Mouse (Mus musculus): ENCODE results near the gene Blmh. TPM values are rescaled to one million over a fixed set of nuclear protein-coding genes. Genes with fewer than 3 reads are reported as not detected.

Blmh gene
- polyA plus RNA-seq, 1 experiment from 2014 or later = 107 TPM

- DNase-seq (ENCODE audit: low spot score) (no peak), ATAC-seq (replicated peaks; ENCODE audit: low FRiP score) (no peak)
- WGBS = 77% methylated on average over 5 of the region's 5 CpGs
- no peaks in the 10 kb centered on the region for H3K9me3 ChIP-seq (ENCODE audit: control insufficient read depth, low read length)
- no peak overlapping the region for H3K4me3 ChIP-seq (ENCODE audit: low read depth, low read length)
- H3K9ac ChIP-seq (ENCODE audit: low read depth, low read length) = no peak overlapping the region
- H3K4me2 ChIP-seq = no peak overlapping the region
- no peaks in the 10 kb centered on the region for H3K4me1 ChIP-seq (replicated peaks; ENCODE audit: control insufficient read depth, insufficient read depth, low read length)
- H3K27ac ChIP-seq (ENCODE audit: low read depth, low read length) = no peak overlapping the region
- H3K36me3 ChIP-seq (ENCODE audit: control insufficient read depth, insufficient read depth, low read length) = no peaks in the 10 kb centered on the region
- no peaks in the 10 kb centered on the region for H3K27me3 ChIP-seq (replicated peaks; ENCODE audit: control insufficient read depth, insufficient read depth, low read length)
Observed at GRCm38 (mm10) chr11:76936578-76936977, 12.0 kb downstream of the Blmh start.

- no peaks in the 10 kb centered on the region for H3K27me3 ChIP-seq (replicated peaks; ENCODE audit: control insufficient read depth, insufficient read depth, low read length)
- peak overlapping the region; percentile 88 for H3K9ac ChIP-seq (ENCODE audit: low read depth, low read length)
- ATAC-seq (replicated peaks; ENCODE audit: low FRiP score) (no peak), DNase-seq (ENCODE audit: low spot score) (no peak)
- peak overlapping the region; percentile 64; the same call in 1 of the 2 replicates for H3K27ac ChIP-seq (ENCODE audit: low read depth, low read length)
- H3K4me2 ChIP-seq = peak overlapping the region; percentile 70
- 66% methylated on average over 6 of the region's 6 CpGs for WGBS
- peak overlapping the region; percentile 95 for H3K4me3 ChIP-seq (ENCODE audit: low read depth, low read length)
- H3K4me1 ChIP-seq (replicated peaks; ENCODE audit: control insufficient read depth, insufficient read depth, low read length) = peaks cover 9% of the 10 kb centered on the region
- no peaks in the 10 kb centered on the region for H3K9me3 ChIP-seq (ENCODE audit: control insufficient read depth, low read length)
- peaks cover 5% of the 10 kb centered on the region; the same call in 1 of the 2 replicates for H3K36me3 ChIP-seq (ENCODE audit: control insufficient read depth, insufficient read depth, low read length)
Observed at GRCm38 (mm10) chr11:76944839-76945238, 20.2 kb downstream of the Blmh start.

DNA sequence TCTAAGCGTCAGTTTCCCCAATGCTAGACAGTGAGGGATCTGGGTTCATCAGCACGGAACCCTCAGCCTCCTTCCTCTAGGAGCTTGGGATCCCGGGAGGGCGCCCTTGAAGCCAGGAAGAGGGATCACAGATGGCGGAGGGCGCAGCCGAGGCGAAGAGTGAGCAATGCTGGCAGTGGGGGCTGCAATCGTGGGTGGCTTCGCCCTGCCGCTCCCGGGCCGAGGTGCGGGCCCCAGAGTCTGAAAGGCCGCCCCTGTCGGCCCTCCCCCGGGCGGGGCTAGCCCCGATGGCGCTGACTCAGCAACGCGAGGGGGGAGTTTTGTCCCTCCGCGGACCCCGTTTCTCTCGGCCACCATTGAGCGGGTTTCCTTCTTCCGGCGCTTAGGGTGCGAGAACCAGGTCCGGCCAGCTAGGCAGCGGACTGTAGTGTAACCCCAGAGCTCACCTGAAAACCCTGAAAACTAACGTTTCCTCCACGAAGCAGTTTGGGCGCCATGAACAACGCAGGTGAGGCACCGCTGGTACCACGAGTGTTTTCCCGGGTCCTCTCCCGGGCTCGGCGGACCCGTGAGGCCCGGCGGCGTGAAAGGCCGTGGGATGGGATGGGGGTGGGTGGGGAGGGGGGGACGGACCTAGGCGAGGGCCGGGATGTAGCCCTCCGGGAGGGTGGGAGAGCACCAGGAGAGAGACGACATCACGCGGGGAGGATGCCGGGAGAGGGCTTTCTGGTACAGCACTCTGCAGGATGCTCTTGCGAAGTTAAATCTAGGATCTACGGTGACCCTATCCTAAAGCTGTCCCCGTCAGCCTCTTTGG lies 21.0 kb downstream of the Blmh start:
- no peaks in the 10 kb centered on the region for H3K9me3 ChIP-seq (ENCODE audit: control insufficient read depth, low read length)
- DNase-seq (ENCODE audit: low spot score) = peak; percentile 92
- H3K4me2 ChIP-seq = peak overlapping the region; percentile 70
- H3K27me3 ChIP-seq (replicated peaks; ENCODE audit: control insufficient read depth, insufficient read depth, low read length) = no peaks in the 10 kb centered on the region
- H3K9ac ChIP-seq (ENCODE audit: low read depth, low read length) = peak overlapping the region; percentile 88
- under 1% methylated on average over 58 of the region's 58 CpGs for WGBS
- ATAC-seq (replicated peaks; ENCODE audit: low FRiP score) = peak; percentile 95
- peaks cover 5% of the 10 kb centered on the region; the same call in 1 of the 2 replicates for H3K36me3 ChIP-seq (ENCODE audit: control insufficient read depth, insufficient read depth, low read length)
- H3K4me3 ChIP-seq (ENCODE audit: low read depth, low read length) = peak overlapping the region; percentile 95
- H3K4me1 ChIP-seq (replicated peaks; ENCODE audit: control insufficient read depth, insufficient read depth, low read length) = peaks cover 9% of the 10 kb centered on the region
- H3K27ac ChIP-seq (ENCODE audit: low read depth, low read length) = peak overlapping the region; percentile 75

DNA sequence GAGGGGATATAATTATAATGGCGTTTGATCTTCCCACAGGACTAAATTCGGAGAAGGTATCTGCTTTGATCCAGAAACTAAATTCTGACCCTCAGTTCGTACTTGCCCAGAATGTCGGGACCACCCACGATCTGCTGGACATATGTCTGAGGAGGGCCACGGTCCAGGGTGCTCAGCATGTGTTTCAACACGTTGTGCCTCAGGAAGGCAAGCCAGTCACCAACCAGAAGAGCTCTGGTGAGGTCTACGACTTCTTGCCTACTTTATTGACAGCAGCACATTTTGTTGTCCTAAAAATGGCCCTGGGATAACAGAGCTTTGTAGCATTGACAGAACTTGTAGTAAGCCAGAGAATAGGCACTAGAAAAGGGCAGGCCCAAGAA lies 21.6 kb downstream of the Blmh start:
- Histone ChIP-seq H3K27me3 (replicated peaks; ENCODE audit: control insufficient read depth, insufficient read depth, low read length) (no peaks in the 10 kb centered on the region), H3K9me3 (ENCODE audit: control insufficient read depth, low read length) (no peaks in the 10 kb centered on the region), H3K27ac (ENCODE audit: low read depth, low read length) (no peak overlapping the region), H3K36me3 (ENCODE audit: control insufficient read depth, insufficient read depth, low read length) (peaks cover 10% of the 10 kb centered on the region; the same call in 1 of the 2 replicates), H3K4me2 (peak overlapping the region; percentile 70), H3K4me1 (replicated peaks; ENCODE audit: control insufficient read depth, insufficient read depth, low read length) (peaks cover 9% of the 10 kb centered on the region), H3K4me3 (ENCODE audit: low read depth, low read length) (peak overlapping the region; percentile 95), H3K9ac (ENCODE audit: low read depth, low read length) (peak overlapping the region; percentile 88)
- ATAC-seq (replicated peaks; ENCODE audit: low FRiP score) = no peak
- 6% methylated on average over 8 of the region's 8 CpGs for WGBS
- DNase-seq (ENCODE audit: low spot score) = no peak

GRCm38 (mm10) chr11:76953536-76953935 lies 28.9 kb downstream of the Blmh start:
- Histone ChIP-seq H3K27me3 (replicated peaks; ENCODE audit: control insufficient read depth, insufficient read depth, low read length) (no peaks in the 10 kb centered on the region), H3K36me3 (ENCODE audit: control insufficient read depth, insufficient read depth, low read length) (peaks cover 28% of the 10 kb centered on the region), H3K9ac (ENCODE audit: low read depth, low read length) (no peak overlapping the region), H3K27ac (ENCODE audit: low read depth, low read length) (no peak overlapping the region), H3K9me3 (ENCODE audit: control insufficient read depth, low read length) (no peaks in the 10 kb centered on the region), H3K4me1 (replicated peaks; ENCODE audit: control insufficient read depth, insufficient read depth, low read length) (no peaks in the 10 kb centered on the region), H3K4me3 (ENCODE audit: low read depth, low read length) (no peak overlapping the region), H3K4me2 (no peak overlapping the region)
- DNase-seq (ENCODE audit: low spot score) (no peak), ATAC-seq (replicated peaks; ENCODE audit: low FRiP score) (no peak)
- 92% methylated on average over 2 of the region's 2 CpGs for WGBS

DNA sequence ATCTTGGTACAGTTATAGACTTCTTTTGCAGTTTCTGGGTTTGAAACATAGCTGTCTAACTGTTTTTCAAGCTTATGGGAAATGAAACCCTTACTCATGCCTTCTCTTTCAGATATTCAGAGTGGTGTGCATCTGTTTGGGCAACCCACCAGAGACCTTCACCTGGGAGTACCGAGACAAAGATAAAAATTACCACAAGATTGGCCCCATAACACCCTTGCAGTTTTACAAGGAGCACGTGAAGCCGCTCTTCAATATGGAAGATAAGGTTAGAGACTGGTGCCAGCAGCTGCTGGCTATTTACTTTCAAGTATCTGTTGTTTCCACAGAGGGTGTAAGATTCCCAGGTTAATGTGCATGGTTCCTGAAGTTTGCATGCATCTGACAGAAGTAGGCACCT lies 41.1 kb downstream of the Blmh start:
- Histone ChIP-seq H3K36me3 (ENCODE audit: control insufficient read depth, insufficient read depth, low read length) (peaks cover 43% of the 10 kb centered on the region), H3K9me3 (ENCODE audit: control insufficient read depth, low read length) (no peaks in the 10 kb centered on the region), H3K27ac (ENCODE audit: low read depth, low read length) (no peak overlapping the region), H3K9ac (ENCODE audit: low read depth, low read length) (no peak overlapping the region), H3K4me1 (replicated peaks; ENCODE audit: control insufficient read depth, insufficient read depth, low read length) (no peaks in the 10 kb centered on the region), H3K4me2 (no peak overlapping the region), H3K4me3 (ENCODE audit: low read depth, low read length) (no peak overlapping the region), H3K27me3 (replicated peaks; ENCODE audit: control insufficient read depth, insufficient read depth, low read length) (no peaks in the 10 kb centered on the region)
- ATAC-seq (replicated peaks; ENCODE audit: low FRiP score) = no peak
- peak; percentile 23 for DNase-seq (ENCODE audit: low spot score)
- WGBS = 88% methylated on average over 3 of the region's 3 CpGs

GRCm38 (mm10) chr11:76970328-76970727 lies 45.7 kb downstream of the Blmh start:
- H3K9ac ChIP-seq (ENCODE audit: low read depth, low read length) = no peak overlapping the region
- no peaks in the 10 kb centered on the region for H3K9me3 ChIP-seq (ENCODE audit: control insufficient read depth, low read length)
- ATAC-seq (replicated peaks; ENCODE audit: low FRiP score) (no peak), DNase-seq (ENCODE audit: low spot score) (peak; percentile 6)
- H3K27me3 ChIP-seq (replicated peaks; ENCODE audit: control insufficient read depth, insufficient read depth, low read length) = no peaks in the 10 kb centered on the region
- no peak overlapping the region for H3K27ac ChIP-seq (ENCODE audit: low read depth, low read length)
- no peak overlapping the region for H3K4me2 ChIP-seq
- no peaks in the 10 kb centered on the region for H3K4me1 ChIP-seq (replicated peaks; ENCODE audit: control insufficient read depth, insufficient read depth, low read length)
- WGBS = 97% methylated on average over 2 of the region's 2 CpGs
- peaks cover 48% of the 10 kb centered on the region for H3K36me3 ChIP-seq (ENCODE audit: control insufficient read depth, insufficient read depth, low read length)
- H3K4me3 ChIP-seq (ENCODE audit: low read depth, low read length) = no peak overlapping the region

DNA sequence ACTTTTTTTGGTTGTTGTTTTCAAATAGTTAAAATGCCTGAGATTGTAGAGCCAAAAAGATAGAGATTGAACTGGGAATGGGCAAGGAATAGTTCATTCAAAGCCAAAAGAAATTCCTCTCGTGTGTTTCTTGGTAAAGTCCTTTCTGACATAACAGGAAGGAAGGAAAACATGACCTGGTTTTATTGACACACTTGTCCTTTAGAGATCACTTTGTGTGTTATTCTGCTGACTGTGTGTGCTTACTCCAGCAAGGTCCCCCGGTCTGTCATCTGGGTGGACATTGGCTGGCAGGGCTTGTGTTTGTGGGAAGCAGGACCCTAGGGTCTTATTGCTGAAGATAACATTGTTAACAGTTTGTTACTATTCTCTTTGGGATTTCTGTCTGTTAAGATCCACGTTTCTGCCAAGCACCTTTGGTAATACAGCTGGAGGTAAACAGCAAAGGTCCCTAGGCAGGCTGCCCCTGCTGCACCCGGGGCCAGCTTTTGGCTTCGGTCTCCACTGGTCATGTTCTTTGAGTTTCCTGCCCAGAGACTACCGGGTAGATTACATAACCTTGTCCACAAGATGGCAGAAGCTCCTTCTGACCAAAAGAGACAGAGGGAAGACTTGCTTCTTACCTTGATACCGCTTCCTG lies 50.2 kb downstream of the Blmh start:
- Histone ChIP-seq H3K9ac (ENCODE audit: low read depth, low read length) (no peak overlapping the region), H3K4me2 (no peak overlapping the region), H3K27me3 (replicated peaks; ENCODE audit: control insufficient read depth, insufficient read depth, low read length) (no peaks in the 10 kb centered on the region), H3K36me3 (ENCODE audit: control insufficient read depth, insufficient read depth, low read length) (peaks cover 28% of the 10 kb centered on the region), H3K4me3 (ENCODE audit: low read depth, low read length) (no peak overlapping the region), H3K9me3 (ENCODE audit: control insufficient read depth, low read length) (no peaks in the 10 kb centered on the region), H3K4me1 (replicated peaks; ENCODE audit: control insufficient read depth, insufficient read depth, low read length) (no peaks in the 10 kb centered on the region), H3K27ac (ENCODE audit: low read depth, low read length) (no peak overlapping the region)
- 83% methylated on average over 7 of the region's 7 CpGs for whole genome bisulfite sequencing
- no peak for ATAC-seq (replicated peaks; ENCODE audit: low FRiP score)
- no peak for DNase-seq (ENCODE audit: low spot score)

Measured in liver, embryonic 11.5 days (tissue).